Mouse (Mus musculus) heart, embryonic 11.5 days (tissue): ENCODE data around the gene Fam104a. TPM values are rescaled to one million over a fixed set of nuclear protein-coding genes. Genes with fewer than 3 reads are reported as not detected.

ENCODE experiments used
- ATAC-seq: fragments of 200-750 bp; cut with Nextera tagmentation; replicated peaks from 2 replicates; pipeline ENCODE4 v1.8.0; 2017; ENCODE audit warnings: moderate library complexity; ENCODE audit not compliant: insufficient number of reproducible peaks, low FRiP score, low TSS enrichment
- H3K27ac ChIP-seq: fragments of 300-500 bp; sonication (generic); 2 replicates; pipeline ENCODE4 v1.5.1; 2014; ENCODE audit warnings: mild to moderate bottlenecking, low read depth, low read length
- H3K27me3 ChIP-seq: fragments of 300-500 bp; sonication (generic); 2 replicates; pipeline ENCODE4 v1.6.1; 2014; ENCODE audit warnings: mild to moderate bottlenecking, low read length, mixed read lengths; ENCODE audit not compliant: control insufficient read depth, insufficient read depth
- H3K36me3 ChIP-seq: fragments of 300-500 bp; sonication (generic); 2 replicates; pipeline ENCODE4 v1.6.1; 2014; ENCODE audit warnings: mild to moderate bottlenecking, low read length, moderate library complexity, mixed read lengths; ENCODE audit not compliant: control insufficient read depth, insufficient read depth
- H3K4me1 ChIP-seq: fragments of 300-500 bp; sonication (generic); 2 replicates; pipeline ENCODE4 v1.6.1; 2014; ENCODE audit warnings: low read length; ENCODE audit not compliant: control insufficient read depth, insufficient read depth
- H3K4me2 ChIP-seq: fragments of 300-500 bp; sonication (generic); 2 replicates; pipeline ENCODE4 v1.6.1; 2014; ENCODE audit warnings: mild to moderate bottlenecking, moderate library complexity
- H3K4me3 ChIP-seq: fragments of 300-500 bp; sonication (generic); 2 replicates; pipeline ENCODE4 v1.5.1; 2014; ENCODE audit warnings: low read depth, low read length
- H3K9ac ChIP-seq: fragments of 300-500 bp; sonication (generic); 2 replicates; pipeline ENCODE4 v1.6.1; 2014; ENCODE audit warnings: mild to moderate bottlenecking, low read depth, low read length, moderate library complexity
- H3K9me3 ChIP-seq: fragments of 300-500 bp; sonication (generic); replicated peaks from 2 replicates; pipeline ENCODE4 v1.6.1; 2016; ENCODE audit warnings: low read length; ENCODE audit not compliant: control insufficient read depth
- WGBS: fragments of 180-500 bp; shearing (Covaris S2); extraction: QIAGEN DNeasy Blood & Tissue Kit; methylation state at CpG from one replicate; pipeline ENCODE4 v1.1.7; 2014; ENCODE audit not compliant: insufficient replicate concordance; 5-methylcytosine and 5-hydroxymethylcytosine counted together
- polyA plus RNA-seq: library from polyadenylated mRNA; unstranded; fragments of >200 nt; fragmentation: Nextera tagmentation; extraction: Ambion mirVana; gene quantifications from 2 replicates; pipeline ENCODE4 v1.2.1, GENCODE M21; 2014

Gene Fam104a
- polyA plus RNA-seq, 1 experiment from 2014 or later: 54.7 TPM

DNA sequence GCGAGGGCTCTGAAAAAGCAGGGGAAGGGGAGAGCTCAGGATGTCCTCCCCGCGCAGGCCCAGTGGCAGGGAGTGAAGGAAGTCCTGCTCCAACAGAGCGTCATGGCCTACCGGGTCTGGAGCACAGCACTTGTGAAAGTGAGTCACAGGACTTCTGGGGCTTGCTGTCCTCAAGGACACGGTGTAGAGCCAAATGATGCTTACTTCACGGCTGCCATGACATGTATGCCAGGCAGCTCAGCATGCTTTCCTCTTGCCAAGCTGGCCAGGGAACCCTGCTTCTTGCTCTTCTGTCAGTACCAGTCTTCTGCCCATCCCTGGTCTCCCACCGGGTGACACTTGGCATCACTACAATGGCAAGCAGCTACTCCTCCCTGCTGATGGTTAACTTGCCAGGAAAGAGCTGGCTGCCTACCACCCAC is 27.4 kb downstream of the Fam104a start:
- Histone ChIP-seq H3K4me1 (no peaks in the 10 kb centered on the region; the same call in 1 of the 2 replicates), H3K36me3 (peaks cover 62% of the 10 kb centered on the region), H3K27me3 (no peaks in the 10 kb centered on the region), H3K9ac (no peak overlapping the region), H3K9me3 (no peaks in the 10 kb centered on the region), H3K27ac (no peak overlapping the region), H3K4me3 (no peak overlapping the region), H3K4me2 (no peak overlapping the region)
- no peak for ATAC-seq
- WGBS: 89% methylated on average over 8 of the region's 8 CpGs

DNA sequence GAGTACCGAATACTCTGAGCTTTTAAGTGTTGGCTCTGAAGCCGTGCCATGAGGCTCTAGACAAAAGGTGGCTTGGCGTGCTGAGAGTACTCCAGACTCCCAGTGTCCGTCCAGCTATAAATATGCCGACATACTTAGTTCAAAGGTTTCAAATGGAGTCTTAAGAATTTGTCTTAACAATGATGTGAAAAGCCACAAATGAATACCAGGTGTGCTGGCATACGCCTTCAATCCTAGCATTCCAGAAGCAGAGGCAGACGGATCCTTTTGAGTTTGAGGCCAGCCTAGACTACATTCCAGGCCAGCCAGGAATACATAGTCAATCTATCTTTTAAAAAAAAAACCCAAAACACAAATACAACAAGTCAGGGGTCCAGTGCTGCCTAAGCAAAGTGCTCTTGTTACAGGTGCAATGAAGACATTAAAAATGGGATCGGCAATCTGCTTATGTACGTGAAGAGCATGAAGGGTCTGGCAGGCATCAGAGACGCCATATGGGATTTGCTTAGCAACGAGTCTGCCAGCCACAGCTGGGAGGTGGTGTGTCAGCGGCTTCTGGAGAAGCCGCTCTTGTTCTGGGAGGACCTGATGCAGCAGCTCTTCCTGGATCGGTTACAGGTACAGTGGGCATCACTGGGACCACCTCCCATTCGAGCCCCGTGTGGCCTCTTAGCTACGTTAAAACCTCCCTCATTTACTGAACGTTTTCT is 29.2 kb downstream of the Fam104a start:
- no peak overlapping the region for H3K27ac ChIP-seq
- no peak for ATAC-seq
- H3K27me3 ChIP-seq: no peaks in the 10 kb centered on the region
- WGBS: 76% methylated on average over 18 of the region's 18 CpGs
- peaks cover 4% of the 10 kb centered on the region; the same call in 1 of the 2 replicates for H3K4me1 ChIP-seq
- no peaks in the 10 kb centered on the region for H3K9me3 ChIP-seq
- no peak overlapping the region for H3K4me3 ChIP-seq
- peaks cover 48% of the 10 kb centered on the region for H3K36me3 ChIP-seq
- no peak overlapping the region for H3K4me2 ChIP-seq
- no peak overlapping the region for H3K9ac ChIP-seq

DNA sequence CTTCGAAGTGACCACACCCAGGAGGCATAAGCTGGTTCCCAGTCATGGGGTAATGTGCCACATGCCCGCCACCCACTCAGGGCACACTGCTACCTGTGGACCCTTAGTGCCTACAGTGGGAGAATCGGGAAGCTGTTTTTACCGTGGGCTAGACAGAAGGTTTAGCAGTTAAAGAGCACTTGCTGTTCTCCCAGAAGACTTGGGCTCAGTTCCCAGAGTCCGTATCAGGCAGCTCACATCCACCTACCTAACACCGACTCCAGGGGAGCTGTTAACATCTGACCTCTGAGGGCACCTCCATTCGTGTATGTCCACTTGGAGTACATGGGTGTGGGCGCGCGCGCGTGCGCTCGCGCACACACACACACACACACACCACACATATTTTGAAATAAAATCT is 29.9 kb downstream of the Fam104a start:
- H3K27me3 ChIP-seq: no peaks in the 10 kb centered on the region
- no peak for ATAC-seq
- H3K4me2 ChIP-seq: no peak overlapping the region
- H3K27ac ChIP-seq: no peak overlapping the region
- H3K9me3 ChIP-seq: no peaks in the 10 kb centered on the region
- peaks cover 48% of the 10 kb centered on the region for H3K36me3 ChIP-seq
- H3K4me3 ChIP-seq: no peak overlapping the region
- 94% methylated on average over 15 of the region's 15 CpGs for WGBS
- no peak overlapping the region for H3K9ac ChIP-seq
- peaks cover 4% of the 10 kb centered on the region for H3K4me1 ChIP-seq

- Histone ChIP-seq H3K4me2 (no peak overlapping the region), H3K9me3 (no peaks in the 10 kb centered on the region), H3K27me3 (no peaks in the 10 kb centered on the region), H3K9ac (no peak overlapping the region), H3K36me3 (peaks cover 38% of the 10 kb centered on the region), H3K4me3 (no peak overlapping the region), H3K27ac (no peak overlapping the region), H3K4me1 (peaks cover 13% of the 10 kb centered on the region)
- 90% methylated on average over 6 of the region's 6 CpGs for WGBS
- no peak for ATAC-seq
Observed at GRCm38 (mm10) chr11:113652516-113652915, 31.4 kb downstream of the Fam104a start.

GRCm38 (mm10) chr11:113651907-113652273 is 32.1 kb downstream of the Fam104a start:
- H3K27me3 ChIP-seq: no peaks in the 10 kb centered on the region
- H3K36me3 ChIP-seq: peaks cover 33% of the 10 kb centered on the region
- peaks cover 13% of the 10 kb centered on the region for H3K4me1 ChIP-seq
- no peaks in the 10 kb centered on the region for H3K9me3 ChIP-seq
- H3K9ac ChIP-seq: no peak overlapping the region
- 49% methylated on average over 8 of the region's 8 CpGs for WGBS
- H3K27ac ChIP-seq: no peak overlapping the region
- H3K4me3 ChIP-seq: no peak overlapping the region
- no peak overlapping the region for H3K4me2 ChIP-seq
- no peak for ATAC-seq

DNA sequence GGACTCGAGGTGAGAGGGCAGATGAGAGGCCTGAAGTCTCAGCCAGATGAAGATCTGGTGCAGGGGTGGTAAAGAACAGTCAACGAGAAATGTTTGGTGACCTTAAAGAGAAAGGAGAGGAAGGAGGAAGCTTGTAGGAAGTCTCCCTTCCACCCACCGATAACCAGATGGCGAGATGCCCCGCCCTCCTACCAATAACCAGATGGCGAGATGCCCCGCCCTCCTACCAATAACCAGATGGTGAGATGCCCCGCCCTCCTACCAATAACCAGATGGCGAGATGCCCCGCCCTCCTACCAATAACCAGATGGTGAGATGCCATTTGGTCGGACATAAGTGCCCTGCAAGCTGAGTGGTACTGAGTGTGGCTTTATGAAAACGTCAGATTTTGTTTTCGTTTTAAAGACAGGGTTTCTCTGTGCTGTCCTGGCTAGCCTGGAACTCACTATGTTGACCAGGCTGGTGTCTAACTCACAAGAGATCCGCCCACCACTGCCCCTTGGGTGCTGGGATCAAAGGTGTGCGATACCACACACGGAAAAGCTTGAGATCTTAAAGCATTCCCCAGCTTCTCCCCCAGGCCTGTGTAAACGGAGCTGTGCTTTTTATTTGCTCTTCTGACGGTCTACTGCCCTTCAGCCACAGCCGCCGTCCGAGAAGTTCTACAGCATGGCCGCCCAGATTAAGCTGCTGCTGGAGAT is 32.6 kb downstream of the Fam104a start:
- Histone ChIP-seq H3K4me1 (peaks cover 13% of the 10 kb centered on the region), H3K9ac (no peak overlapping the region), H3K27me3 (no peaks in the 10 kb centered on the region), H3K9me3 (no peaks in the 10 kb centered on the region), H3K4me2 (peak overlapping the region; percentile 65), H3K4me3 (0 out of 2 replicates have a peak overlapping the region, but pooled peaks have one; percentile 4), H3K36me3 (peaks cover 29% of the 10 kb centered on the region), H3K27ac (no peak overlapping the region)
- WGBS: 65% methylated on average over 22 of the region's 22 CpGs
- ATAC-seq: no peak

DNA sequence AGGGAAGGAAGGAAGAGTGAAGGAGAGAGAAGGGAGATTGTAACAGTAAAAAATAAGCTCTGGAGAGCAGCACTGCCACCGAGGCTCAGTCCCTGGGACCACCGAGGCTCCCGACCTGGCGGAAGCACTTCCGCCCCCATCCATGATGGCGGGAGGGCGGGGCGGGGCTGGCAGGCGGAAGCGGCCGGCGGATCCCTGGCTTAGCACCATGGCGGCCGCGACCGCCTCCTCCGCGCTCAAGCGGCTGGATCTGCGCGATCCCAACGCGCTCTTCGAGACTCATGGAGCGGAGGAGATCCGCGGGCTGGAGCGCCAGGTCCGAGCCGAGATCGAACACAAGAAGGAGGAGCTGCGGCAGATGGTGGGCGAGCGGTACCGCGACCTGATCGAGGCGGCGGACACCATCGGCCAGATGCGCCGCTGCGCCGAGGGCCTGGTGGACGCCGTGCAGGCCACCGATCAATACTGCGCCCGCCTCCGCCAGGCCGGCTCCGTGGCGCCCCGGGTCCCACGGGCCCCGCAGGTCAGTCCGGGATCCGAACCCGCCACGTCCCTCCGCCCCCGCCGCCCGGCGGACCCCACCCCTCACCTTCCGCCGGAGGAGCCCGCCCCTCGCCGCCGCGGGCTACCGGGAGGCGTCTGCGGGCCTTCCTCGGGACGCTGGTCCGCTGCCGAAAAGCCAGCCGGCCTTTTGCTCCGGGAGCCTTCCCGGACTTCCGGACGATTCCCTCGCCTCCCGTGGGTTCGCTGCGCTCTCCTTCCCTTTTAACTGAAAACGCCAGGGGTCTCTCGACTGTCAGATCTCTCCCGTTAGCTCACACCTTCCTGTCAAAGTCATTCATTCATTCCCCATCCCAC is 34.4 kb downstream of the Fam104a start, which contains the start of gene Slc39a11:
TSS of gene Slc39a11 (minus strand) at position 727 of the 858 bp plus-strand sequence.
- H3K9me3 ChIP-seq: no peaks in the 10 kb centered on the region
- H3K4me1 ChIP-seq: peaks cover 13% of the 10 kb centered on the region
- peak within 1 kb of the TSS; percentile 65 for H3K4me2 ChIP-seq
- WGBS: under 1% methylated on average over 78 of the region's 91 CpGs
- H3K36me3 ChIP-seq: peaks cover 18% of the 10 kb centered on the region
- peak within 1 kb of the TSS; percentile 97 for H3K9ac ChIP-seq
- ATAC-seq: peak; percentile 71
- peak within 1 kb of the TSS; percentile 94 for H3K4me3 ChIP-seq
- H3K27ac ChIP-seq: peak within 1 kb of the TSS; percentile 88
- H3K27me3 ChIP-seq: no peaks in the 10 kb centered on the region

GRCm38 (mm10) chr11:113648690-113649352 is 35.1 kb downstream of the Fam104a start, which contains the start of gene Cog1:
TSS of gene Cog1 (plus strand) at chr11:113649169.
- Histone ChIP-seq H3K9ac (peak within 1 kb of the TSS; percentile 97), H3K4me2 (peak within 1 kb of the TSS; percentile 65), H3K27ac (peak within 1 kb of the TSS; percentile 88), H3K9me3 (no peaks in the 10 kb centered on the region), H3K36me3 (peaks cover 14% of the 10 kb centered on the region), H3K4me1 (peaks cover 13% of the 10 kb centered on the region), H3K27me3 (no peaks in the 10 kb centered on the region), H3K4me3 (peak within 1 kb of the TSS; percentile 94)
- WGBS: 33% methylated on average over 26 of the region's 26 CpGs
- no peak for ATAC-seq
